Mouse (Mus musculus) CH12.LX (cell line): ENCODE data around the gene Slc19a2.

Experiments used
- CTCF ChIP-seq, 2 experiments: IDR thresholded peaks in 1 of 2; conservative IDR thresholded peaks in 1 of 2; 2 replicates each; pipeline ENCODE4 v1.5.1; 2011 to 2012; ENCODE audit warnings: low read depth in 2 of 2, low read length in 2 of 2, improper control_type of control experiment in 1 of 2, inconsistent platforms in 1 of 2, mild to moderate bottlenecking in 1 of 2, moderate library complexity in 1 of 2
- EP300 ChIP-seq: IDR thresholded peaks from 2 replicates; pipeline ENCODE4 v1.6.1; 2011; ENCODE audit warnings: low read length, improper control_type of control experiment
- KAT2A ChIP-seq: IDR thresholded peaks from 2 replicates; pipeline ENCODE4 v1.6.1; 2012; ENCODE audit warnings: low read length, improper control_type of control experiment, inconsistent platforms; ENCODE audit not compliant: insufficient replicate concordance
- POLR2AphosphoS2 ChIP-seq: IDR thresholded peaks from 2 replicates; pipeline ENCODE4 v1.6.1; 2011; ENCODE audit warnings: low read depth, low read length, improper control_type of control experiment
- ZNF384 ChIP-seq: IDR thresholded peaks from 2 replicates; pipeline ENCODE4 v1.6.1; 2012; ENCODE audit warnings: low read depth, low read length, improper control_type of control experiment, inconsistent platforms

GRCm38 (mm10) chr1:164260171-164261028, 11.6 kb downstream of the Slc19a2 start:
- TF ChIP-seq ZNF384: no peak
- TF ChIP-seq CTCF (conservative IDR thresholded peaks at IDR 0.05 in 1 of 2, IDR thresholded peaks at IDR 0.05 in 1 of 2; ENCODE audit: low read depth in 2 of 2, low read length in 2 of 2): no peak
- TF ChIP-seq EP300: no peak
- no peak for TF ChIP-seq POLR2AphosphoS2
- TF ChIP-seq KAT2A: no peak
